Mouse (Mus musculus) ES-Bruce4 (cell line): ENCODE data around the gene Zfc3h1.

Experiments
- CTCF ChIP-seq: IDR thresholded peaks from one replicate; pipeline ENCODE4 v1.8.1; 2011; ENCODE audit warnings: low read depth, low read length
- POLR2A ChIP-seq: IDR thresholded peaks from one replicate; pipeline ENCODE4 v1.8.1; 2011; ENCODE audit warnings: low read length; ENCODE audit not compliant: insufficient read depth

DNA sequence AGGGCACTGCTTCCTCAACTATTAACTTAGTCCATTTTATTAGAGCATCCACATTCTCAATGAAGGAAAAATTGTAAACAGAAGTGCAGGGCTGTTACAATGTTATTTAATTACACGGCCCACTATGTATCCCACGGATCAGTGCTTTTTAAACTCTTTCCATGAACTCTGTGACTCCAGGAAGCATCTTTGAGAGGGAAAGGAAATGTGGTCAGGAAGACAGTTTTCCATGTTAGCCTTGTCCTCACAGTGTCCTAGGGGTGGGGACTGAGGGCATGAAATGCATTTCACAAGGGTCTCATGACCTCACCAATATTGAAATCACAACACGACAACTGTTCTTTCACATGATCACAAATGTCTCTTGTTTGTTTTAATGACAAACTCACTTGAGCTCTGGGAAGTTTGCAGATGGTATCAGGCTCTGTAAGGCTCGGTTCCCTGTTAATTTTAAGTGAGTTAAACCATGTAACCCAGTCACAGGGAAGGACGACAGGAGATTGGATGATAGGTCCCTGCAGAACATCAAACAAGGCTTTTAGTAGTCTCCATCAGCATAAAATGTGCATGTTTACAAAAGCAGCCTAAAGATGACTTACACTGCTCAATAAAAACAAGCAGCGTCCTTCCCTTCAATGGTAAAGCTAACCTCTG is 72.7 kb downstream of the Zfc3h1 start:
- TF ChIP-seq CTCF (no peak), POLR2A (no peak)
